Mouse (Mus musculus) lung, embryonic 14.5 days (tissue): ENCODE results near the gene Skint8. TPM values are rescaled to one million over a fixed set of nuclear protein-coding genes. Genes with fewer than 3 reads are reported as not detected.

Experiments
- ATAC-seq: fragments of 200-750 bp; cut with Nextera tagmentation; 2 replicates; pipeline ENCODE4 v1.8.0; 2017; ENCODE audit warnings: mild to moderate bottlenecking, moderate TSS enrichment, moderate library complexity; ENCODE audit not compliant: insufficient read depth
- DNase-seq: peaks from one replicate; pipeline ENCODE4 v3.0.0-alpha.2; 2015
- H3K27ac ChIP-seq: fragments of 300-500 bp; sonication (generic); 2 replicates; pipeline ENCODE4 v1.5.1; 2014; ENCODE audit warnings: low read depth, mild to moderate bottlenecking, moderate library complexity
- H3K27me3 ChIP-seq: fragments of 300-500 bp; sonication (generic); 2 replicates; pipeline ENCODE4 v1.6.1; 2014; ENCODE audit warnings: low read length, control low read depth; ENCODE audit not compliant: insufficient read depth
- H3K36me3 ChIP-seq: fragments of 300-500 bp; sonication (generic); 2 replicates; pipeline ENCODE4 v1.6.1; 2014; ENCODE audit warnings: control low read depth; ENCODE audit not compliant: insufficient read depth
- H3K4me1 ChIP-seq: fragments of 300-500 bp; sonication (generic); 2 replicates; pipeline ENCODE4 v1.6.1; 2014; ENCODE audit warnings: antibody characterized with exemption, control low read depth; ENCODE audit not compliant: insufficient read depth
- H3K4me2 ChIP-seq: fragments of 300-500 bp; sonication (generic); 2 replicates; pipeline ENCODE4 v1.6.1; 2014; ENCODE audit warnings: mild to moderate bottlenecking
- H3K4me3 ChIP-seq: fragments of 300-500 bp; sonication (generic); 2 replicates; pipeline ENCODE4 v1.5.1; 2014; ENCODE audit warnings: low read depth, low read length
- H3K9ac ChIP-seq: fragments of 300-500 bp; sonication (generic); 2 replicates; pipeline ENCODE4 v1.6.1; 2014
- H3K9me3 ChIP-seq: fragments of 300-500 bp; sonication (generic); 2 replicates; pipeline ENCODE4 v1.6.1; 2016; ENCODE audit warnings: low read depth, low read length, control low read depth
- CTCF ChIP-seq: IDR thresholded peaks from 2 replicates; pipeline ENCODE4 v1.5.1; 2016; ENCODE audit warnings: antibody characterized with exemption, low read depth
- WGBS: fragments of 180-500 bp; shearing (Covaris S2); extraction: QIAGEN DNeasy Blood & Tissue Kit; methylation state at CpG from one replicate; pipeline ENCODE4 v1.1.7; 2014; 5-methylcytosine and 5-hydroxymethylcytosine counted together
- polyA plus RNA-seq: library from polyadenylated mRNA; unstranded; fragments of >200 nt; fragmentation: Nextera tagmentation; extraction: Ambion mirVana; gene quantifications from 2 replicates; pipeline ENCODE4 v1.2.1, GENCODE M21; 2014

The Skint8 gene
- polyA plus RNA-seq, 1 experiment from 2014 or later, result not detected

DNA sequence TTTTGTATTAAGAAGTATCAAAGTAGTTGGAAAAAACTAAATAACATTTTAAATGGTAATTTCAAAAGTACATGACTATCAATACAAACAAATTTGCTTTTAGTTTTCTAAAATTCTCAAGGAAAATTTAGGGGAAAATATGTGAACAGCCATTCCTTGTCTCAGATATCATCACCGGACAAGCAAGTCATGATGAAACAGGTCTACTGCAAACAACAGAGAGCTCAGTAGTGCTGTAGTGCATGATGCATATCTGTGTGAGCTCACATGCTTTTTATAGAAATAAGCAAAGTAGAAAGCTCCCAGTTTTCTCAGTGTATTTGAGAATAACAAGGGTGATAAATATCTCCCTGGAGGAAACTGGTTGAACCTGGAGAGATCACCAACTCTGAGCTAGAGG lies 53.4 kb downstream of the Skint8 start, which contains the start of gene Skint7:
Gene Skint7 (plus strand): TSS at position 301 of the 400 bp plus-strand sequence.
- Histone ChIP-seq H3K4me2 (no peak within 1 kb of the TSS), H3K36me3 (no peaks in the 10 kb centered on the region), H3K27ac (no peak within 1 kb of the TSS), H3K27me3 (no peaks in the 10 kb centered on the region), H3K9me3 (no peaks in the 10 kb centered on the region), H3K4me1 (no peaks in the 10 kb centered on the region), H3K9ac (no peak within 1 kb of the TSS), H3K4me3 (no peak within 1 kb of the TSS)
- no peak for ATAC-seq
- WGBS, result 95% methylated on average over 1 of the region's 1 CpGs
- TF ChIP-seq CTCF, result no peak
- DNase-seq, result no peak

Other genes with a start within 250 kb of the Skint8 start
- 29.6 and 30.4 TPM in 2 replicates for gene Spata6, start 199.4 kb upstream of the Skint8 start, polyA plus RNA-seq
- gene Slc5a9, start 16.5 kb upstream of the Skint8 start, polyA plus RNA-seq, result not detected in 2 replicates
- gene Skint7, start 53.5 kb downstream of the Skint8 start, polyA plus RNA-seq, result not detected in 2 replicates
- not detected in 2 replicates for gene Skint1, start 86.9 kb downstream of the Skint8 start, polyA plus RNA-seq
- not detected in 2 replicates for gene Skint4, start 152.6 kb downstream of the Skint8 start, polyA plus RNA-seq